Mouse (Mus musculus) kidney, postnatal 36 days (tissue): ENCODE data around the gene Wdr61.

ENCODE experiments used
- DNase-seq, 2 experiments: peaks; one replicate each; pipeline ENCODE4 v3.0.0; 2021 to 2022; ENCODE audit warnings: mixed read lengths in 2 of 2

The Wdr61 gene

DNA sequence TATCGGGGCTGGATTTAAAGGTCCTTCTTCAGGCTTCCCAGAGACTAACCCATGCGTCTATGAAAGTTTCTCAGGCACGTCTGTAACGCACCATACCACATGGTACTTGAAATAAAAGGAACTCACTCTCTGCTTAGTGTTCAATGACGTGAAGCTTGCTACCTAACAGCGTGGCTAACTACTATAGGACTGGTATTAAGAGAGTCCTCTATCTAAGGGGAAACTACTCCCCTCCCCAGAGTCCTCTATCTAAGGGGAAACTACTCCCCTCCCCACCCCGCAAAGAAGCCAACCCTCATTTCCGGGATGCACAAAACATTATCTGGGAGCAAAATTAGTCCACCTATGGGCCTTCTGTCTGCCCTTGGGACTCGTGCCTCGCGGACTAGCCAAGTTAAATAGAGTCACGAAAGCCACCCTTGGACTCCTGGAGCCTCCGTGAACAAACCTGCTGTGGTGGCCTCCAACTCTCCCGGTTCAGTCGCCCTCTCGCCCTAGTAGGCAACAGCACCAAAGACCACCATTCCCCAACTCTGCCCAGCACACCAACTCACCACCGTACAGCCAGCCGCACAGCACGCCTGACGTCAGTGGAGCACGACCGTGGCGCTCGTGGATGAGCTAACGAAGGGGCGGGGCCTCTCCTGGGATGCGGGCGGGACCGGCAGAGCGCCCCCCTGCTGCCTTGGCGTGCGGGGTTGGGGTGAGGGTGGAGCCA, at the start of gene Wdr61:
Gene Wdr61, minus strand, starts transcription at position 599 of the 718 bp plus-strand sequence.
- DNase-seq, result peak; percentile 97 to 99

GRCm38 (mm10) chr9:54784003-54784402, 49.7 kb upstream of the Wdr61 start:
- DNase-seq, result no peak

DNA sequence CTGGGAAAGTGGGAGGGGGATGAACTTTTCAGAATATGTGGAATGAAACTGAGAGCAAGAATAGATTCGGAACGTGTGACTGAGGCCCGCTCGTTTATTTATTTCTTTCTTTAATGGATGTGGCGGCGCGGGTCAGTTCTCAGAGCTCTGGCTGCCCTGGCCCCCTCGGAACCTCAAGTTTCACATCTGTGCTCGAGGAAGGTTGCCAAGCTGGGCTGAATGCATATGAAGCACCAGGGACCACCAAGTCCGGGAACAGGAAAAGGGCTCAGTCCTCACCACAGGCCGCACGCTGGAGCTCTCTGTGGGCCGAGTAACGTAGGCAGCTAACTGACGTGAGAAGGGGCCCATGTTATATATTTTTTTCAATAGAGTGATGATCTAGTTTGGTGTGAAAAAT, 48.2 kb upstream of the Wdr61 start:
- no peak for DNase-seq

DNA sequence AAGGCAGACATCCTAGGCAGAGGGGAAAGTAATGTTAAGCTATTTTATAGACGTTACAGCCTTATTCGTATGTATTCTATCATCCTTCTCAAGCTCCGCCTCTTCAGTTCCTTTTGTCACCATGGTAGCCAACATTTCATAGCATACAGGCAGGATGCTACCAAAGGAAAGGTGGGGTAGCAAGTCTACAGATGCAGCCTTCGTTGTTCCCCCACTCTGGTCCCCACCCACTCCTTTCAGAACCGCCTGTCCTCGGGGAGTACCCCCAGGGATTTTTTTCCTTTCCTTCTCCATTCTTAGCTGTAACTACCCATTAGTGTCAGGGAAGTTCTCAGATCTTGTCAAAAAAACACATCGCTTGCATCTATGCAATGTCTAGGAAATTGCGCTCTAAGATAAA, 45.0 kb upstream of the Wdr61 start:
- no peak for DNase-seq

- DNase-seq, result no peak
Observed at GRCm38 (mm10) chr9:54776451-54776982, 42.2 kb upstream of the Wdr61 start.

GRCm38 (mm10) chr9:54770140-54770780, 35.9 kb upstream of the Wdr61 start:
- no peak for DNase-seq

GRCm38 (mm10) chr9:54765336-54766085, 31.2 kb upstream of the Wdr61 start:
- DNase-seq, result no peak

DNA sequence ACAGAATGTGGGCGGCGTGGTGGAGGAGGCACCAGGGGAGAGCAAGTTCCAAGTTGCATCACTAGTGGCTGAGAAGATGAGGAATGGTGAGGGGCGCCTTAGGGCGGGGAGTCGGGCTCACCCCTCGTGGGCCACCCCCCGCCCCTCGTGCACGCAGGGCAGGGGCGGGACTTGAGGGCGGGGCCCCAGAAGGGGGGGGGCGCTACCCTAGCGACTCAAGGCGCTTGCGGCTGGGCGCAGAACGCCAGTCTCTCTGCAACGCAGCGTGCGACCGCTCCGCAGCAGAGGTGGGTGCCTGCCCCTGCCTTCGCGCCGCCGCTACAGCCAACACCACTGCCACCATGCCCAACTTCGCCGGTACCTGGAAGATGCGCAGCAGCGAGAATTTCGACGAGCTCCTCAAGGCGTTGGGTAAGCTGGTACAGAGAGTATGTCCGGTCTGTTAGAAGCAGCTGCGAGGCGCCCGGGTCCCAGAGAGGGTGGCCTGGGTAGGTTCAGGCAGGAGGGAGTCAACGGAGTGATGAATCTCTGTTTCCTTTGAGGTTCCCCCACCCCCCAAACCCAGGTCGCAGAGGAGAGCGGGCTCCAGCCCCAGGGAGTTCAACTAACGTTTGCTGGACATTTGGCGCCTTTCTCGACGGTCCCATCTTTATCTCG, 30.4 kb upstream of the Wdr61 start, which contains the start of gene Crabp1:
Gene Crabp1, plus strand, starts transcription at position 188 of the 657 bp plus-strand sequence.
- DNase-seq, result no peak

GRCm38 (mm10) chr9:54764091-54764490, 29.8 kb upstream of the Wdr61 start:
- no peak for DNase-seq

GRCm38 (mm10) chr9:54759592-54759991, 25.3 kb upstream of the Wdr61 start:
- peak; percentile 39 to 52 for DNase-seq

DNA sequence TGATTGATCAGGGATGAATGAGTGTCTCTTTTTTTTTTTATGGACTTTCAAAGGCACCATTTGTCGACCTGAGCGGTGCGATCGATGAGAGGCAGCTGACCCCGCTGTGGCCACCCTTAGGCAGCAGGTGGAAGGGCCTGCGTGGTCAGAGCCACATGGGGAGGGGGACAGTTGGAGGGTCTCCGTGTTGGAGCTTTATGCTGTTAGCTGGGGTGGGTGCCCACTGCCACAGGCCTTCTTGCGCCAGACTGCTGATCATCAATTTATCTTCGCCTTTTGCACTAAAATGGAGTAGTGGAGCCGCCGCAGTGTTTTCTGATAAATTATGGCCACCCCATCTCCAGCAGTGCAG, 18.6 kb upstream of the Wdr61 start:
- DNase-seq, result no peak

- peak; percentile 41 to 45 for DNase-seq
Observed at GRCm38 (mm10) chr9:54752201-54752943, 18.1 kb upstream of the Wdr61 start.

DNA sequence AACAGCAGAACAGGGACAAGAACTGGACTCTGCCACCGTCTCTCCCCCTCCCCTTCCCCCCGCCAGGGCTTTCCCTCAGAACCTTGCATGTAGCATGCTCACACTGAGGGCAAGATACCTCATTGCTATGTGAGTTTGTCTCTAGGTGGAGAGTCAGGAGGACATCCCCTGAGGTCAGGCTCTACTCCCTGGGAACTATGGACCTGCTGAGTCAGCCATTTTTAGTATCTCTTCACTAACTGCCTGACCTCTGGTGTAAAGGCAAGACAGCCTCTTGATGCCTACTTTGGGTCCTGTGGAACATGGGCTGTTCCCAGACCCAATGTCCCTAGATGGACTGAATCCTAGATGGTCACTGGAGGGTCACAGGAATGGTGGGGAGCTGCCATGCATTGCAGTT, 17.4 kb upstream of the Wdr61 start:
- DNase-seq, result no peak

- DNase-seq, result no peak
Observed at GRCm38 (mm10) chr9:54750215-54750981, 16.1 kb upstream of the Wdr61 start.

DNA sequence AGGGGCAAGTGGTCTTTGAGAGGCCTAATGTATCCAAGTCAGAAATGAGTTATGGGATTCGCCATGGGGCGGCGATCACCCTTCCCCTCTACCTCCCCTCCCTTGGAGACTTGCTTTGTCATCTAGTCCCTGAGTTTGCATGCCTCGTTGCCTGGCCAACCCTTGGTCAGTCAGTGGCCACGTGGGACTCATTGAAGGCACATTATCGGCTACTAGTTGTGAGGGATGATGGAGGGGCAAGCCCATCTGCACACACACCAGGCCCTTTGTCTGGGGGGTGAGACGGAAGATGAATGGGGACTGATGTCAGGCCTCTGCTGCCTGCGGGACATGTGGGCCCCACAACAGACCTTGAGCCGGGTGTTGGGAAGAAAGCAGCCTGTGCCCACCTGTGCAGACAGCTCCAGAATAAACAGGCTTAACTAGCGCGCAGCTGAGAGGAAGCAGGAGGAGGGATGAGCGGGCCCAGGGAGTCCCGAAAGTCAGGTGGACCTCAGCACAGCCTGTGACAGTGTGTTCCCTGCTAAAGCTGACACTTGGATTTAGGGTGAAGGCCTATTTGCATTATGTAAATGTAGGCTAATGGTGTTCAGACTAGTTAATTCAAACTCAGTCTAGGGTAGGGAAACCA, 11.5 kb upstream of the Wdr61 start:
- DNase-seq, result no peak

DNA sequence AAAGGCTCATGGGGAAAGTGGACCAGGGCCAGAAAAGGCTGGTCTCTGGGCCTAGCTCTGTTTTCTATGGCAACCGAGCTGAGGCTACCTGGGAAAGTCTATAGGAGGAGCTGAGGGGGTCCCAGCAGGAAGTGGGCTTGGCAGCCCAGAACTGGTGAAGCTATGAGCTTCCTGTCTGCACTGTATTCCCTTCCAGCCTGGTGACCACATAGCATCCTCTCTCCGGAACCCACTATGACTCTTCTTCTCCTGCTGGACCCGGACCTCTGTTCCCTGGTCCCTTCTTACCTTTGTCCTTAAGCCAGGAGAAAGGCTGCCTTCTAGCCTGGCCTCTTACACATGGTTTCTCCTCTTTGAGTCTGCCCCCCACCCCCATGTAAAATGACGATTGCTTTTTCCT, 9.6 kb upstream of the Wdr61 start:
- DNase-seq, result no peak

DNA sequence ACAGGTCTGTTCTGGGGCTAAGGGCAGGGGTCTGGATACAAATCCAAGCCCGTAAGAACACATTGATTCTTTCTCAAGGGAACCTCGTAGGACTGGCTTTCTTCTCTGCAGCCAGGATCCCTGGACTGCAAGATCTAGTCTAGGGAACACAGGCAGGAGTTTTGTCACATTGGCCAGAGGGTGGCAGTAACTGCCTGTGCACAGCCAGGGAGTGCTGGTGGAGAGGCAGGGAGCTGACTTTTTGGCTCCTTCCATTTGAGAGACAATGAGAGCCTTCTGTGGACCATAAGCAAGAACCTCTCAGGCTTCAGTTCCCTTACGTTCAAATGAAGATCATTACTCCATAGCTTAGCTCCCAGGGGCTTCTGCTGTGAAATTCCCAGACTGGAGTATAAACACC, 4.1 kb upstream of the Wdr61 start:
- DNase-seq, result peak; percentile 32 to 73

GRCm38 (mm10) chr9:54736284-54736701, 2.0 kb upstream of the Wdr61 start:
- DNase-seq, result peak; percentile 38 to 73

- no peak for DNase-seq
Observed at GRCm38 (mm10) chr9:54734639-54735252, 427 bp upstream of the Wdr61 start.

- DNase-seq, result no peak
Observed at GRCm38 (mm10) chr9:54732122-54732521, 2.2 kb downstream of the Wdr61 start.
